Mouse (Mus musculus): ENCODE data around the gene Pgpep1.

Pgpep1 gene

DNA sequence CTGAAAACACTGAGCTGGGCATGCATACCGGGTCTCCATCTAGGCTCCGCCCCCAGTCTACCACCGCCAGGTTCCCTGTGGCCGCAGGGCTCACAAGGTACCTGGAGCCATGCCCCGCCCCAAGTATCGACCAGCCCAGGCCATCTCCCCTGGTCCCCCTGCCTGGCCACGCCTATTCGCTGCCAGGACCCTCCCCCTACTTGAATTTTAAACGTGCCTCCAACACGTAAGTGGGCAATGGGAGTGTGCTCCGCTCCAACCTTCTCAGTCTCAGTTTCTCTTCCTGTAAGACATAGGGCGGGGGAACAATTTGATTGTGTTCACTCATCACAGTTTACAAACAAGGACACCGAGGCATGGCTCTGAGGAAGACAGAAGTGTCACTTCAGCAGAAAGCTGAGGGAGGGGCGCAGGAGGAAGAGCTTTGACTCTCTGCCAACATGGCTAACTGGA, at the start of gene Pgpep1:
Gene Pgpep1 (minus strand): TSS at position 116 of the 453 bp plus-strand sequence.
- no peak for DNase-seq

DNA sequence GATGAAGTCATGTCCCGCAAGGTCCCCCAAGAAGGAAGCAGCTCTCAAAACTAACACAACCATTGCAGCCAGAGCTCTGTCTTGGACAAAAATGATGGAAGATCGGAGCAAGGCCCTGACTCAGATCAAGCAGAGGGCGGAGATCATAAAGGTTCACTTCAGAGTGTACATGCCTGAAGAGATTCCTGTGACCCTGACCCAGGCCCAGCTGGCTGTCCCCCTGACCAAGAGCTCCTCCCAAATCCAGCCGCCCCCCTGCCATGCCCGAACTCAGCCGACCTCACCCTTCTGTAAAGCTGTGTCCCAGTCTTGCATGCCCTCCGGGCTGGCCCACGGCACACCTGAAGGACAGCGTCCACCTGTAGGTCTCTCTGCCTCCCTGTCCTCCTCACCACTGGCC, 49.6 kb upstream of the Pgpep1 start:
- no peak for DNase-seq

GRCm38 (mm10) chr8:70708281-70708680, 48.1 kb upstream of the Pgpep1 start:
- DNase-seq, result no peak

DNA sequence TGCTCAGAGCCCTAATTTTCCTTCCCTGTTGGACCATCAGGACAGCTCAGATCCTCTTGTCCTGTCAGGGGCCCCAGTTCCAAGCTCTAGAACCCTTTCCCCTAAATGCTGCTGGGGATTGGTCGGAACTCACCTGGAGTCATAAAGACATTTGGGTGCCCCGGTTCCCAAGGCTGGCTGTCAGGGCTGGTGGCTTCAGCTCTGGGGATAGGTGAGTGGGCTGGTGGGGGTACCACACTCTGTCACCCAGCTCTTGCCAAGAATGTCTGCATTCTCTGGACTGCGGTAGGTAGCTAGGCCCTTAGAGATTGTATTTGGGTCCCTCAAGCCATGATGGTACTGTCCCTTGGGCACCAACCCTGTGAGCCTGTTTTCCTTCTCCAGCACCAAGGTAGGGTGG, 43.1 kb upstream of the Pgpep1 start, which contains the start of gene Iqcn:
Gene Iqcn (plus strand): TSS at position 171 of the 400 bp plus-strand sequence.
- no peak for DNase-seq

DNA sequence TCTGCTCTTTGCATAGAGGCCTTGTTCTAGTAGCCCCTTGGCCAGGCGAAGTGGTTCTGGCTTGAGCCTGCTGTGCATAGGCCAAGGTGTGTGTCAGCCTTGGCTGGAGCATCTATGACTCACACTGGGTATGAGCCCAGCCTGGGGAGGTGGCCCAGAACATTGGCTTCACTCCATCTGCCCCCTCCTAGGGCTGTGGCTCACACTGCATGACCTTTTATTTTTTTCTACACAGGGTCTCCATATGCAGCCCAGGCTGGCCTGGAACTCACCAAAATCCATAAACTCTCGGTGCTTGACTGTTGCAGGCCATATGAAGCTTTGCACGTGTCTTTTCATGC, 42.6 kb upstream of the Pgpep1 start:
- DNase-seq, result no peak

- no peak for DNase-seq
Observed at GRCm38 (mm10) chr8:70701982-70702841, 42.0 kb upstream of the Pgpep1 start.

- no peak for DNase-seq
Observed at GRCm38 (mm10) chr8:70701048-70701981, 41.1 kb upstream of the Pgpep1 start.

DNA sequence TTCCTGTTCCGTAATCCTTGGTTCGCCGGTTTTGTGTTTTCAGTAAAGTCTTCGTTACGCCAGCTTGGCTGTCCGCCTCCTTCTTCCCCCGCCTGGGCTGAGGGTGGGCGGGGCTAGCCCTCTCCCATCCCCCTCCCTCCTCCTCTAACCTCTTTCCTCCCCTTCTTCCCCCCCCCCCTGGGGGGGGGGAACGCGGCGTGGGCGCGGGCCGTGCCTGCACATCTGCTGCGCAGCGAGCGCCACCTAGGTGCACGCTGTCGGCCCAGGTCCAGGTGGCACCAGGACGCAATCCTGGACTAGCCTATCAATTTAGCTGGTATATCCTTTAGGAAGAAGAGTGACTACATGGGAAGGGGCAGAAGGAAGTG, 40.4 kb upstream of the Pgpep1 start:
- DNase-seq, result peak; percentile 82

DNA sequence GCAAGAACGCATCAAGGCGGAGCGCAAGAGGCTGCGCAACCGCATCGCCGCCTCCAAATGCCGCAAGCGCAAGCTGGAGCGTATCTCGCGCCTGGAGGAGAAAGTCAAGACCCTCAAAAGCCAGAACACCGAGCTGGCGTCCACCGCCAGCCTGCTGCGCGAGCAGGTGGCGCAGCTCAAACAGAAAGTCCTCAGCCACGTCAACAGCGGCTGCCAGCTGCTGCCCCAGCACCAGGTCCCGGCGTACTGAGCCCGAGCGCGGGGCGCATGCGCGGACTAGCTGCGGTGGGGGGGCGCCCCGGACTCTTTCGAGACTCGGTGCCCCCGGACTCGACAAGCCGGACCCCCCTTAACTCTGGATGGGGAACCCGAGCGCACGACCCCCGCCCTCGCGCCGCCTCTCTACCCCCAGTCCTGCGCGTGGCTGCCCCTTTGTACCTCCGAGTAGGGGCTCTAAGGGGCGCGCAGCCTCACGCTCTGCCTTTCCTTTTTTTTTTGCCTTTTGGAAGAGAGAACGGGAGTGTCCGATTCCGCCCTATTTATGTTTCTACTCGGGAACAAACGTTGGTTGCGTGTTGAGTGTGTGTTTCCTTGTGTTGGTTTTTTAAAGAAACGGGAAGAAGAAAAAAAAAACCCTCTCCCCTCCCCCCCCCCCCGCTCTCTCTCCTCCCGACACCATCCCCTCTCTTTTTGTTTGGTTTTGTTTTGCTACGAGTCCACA, 39.8 kb upstream of the Pgpep1 start:
- peak; percentile 79 for DNase-seq

- peak; percentile 50 for DNase-seq
Observed at GRCm38 (mm10) chr8:70699116-70699833, 39.1 kb upstream of the Pgpep1 start.

DNA sequence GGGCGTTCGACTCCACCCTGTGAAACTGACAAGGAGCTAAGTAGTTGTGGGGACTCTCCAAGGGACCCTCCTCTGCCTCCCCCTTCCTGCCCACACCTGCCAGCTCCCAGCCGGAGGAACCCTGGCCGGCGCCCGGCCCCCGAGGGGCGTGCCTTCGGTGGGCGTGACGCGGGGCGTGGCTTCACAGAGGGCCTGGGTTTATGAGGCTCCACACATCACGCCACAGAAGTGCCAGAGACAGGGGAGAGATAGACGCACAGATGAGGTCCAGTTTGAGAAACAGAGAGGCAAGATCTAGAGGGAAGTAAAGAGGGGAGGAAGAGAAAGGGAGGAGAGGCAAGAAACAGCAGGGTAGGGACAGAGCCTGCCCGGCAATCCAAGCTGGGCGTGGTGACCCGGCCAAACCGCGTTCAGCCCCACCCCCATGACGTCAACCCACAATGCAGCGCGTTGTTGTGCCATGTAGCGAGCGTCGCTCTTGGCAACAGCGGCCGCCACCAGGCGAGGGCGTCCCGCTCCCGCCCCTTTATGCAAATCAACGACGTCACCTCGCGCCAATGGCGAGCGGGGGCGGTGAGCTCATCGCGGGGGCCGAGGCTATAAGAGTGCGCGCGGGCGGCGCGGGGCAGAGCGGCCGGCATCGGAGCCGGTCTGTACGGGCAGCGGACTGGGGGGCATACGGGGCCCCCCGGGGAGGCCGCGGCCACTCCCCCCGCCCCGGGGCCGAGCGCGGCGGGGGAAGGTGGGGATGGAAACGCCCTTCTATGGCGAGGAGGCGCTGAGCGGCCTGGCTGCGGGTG, 38.3 kb upstream of the Pgpep1 start, which contains the start of gene Jund:
Gene Jund (plus strand): TSS at position 640 of the 800 bp plus-strand sequence.
- peak; percentile 98 for DNase-seq

GRCm38 (mm10) chr8:70697366-70698250, 37.4 kb upstream of the Pgpep1 start:
- DNase-seq, result no peak

DNA sequence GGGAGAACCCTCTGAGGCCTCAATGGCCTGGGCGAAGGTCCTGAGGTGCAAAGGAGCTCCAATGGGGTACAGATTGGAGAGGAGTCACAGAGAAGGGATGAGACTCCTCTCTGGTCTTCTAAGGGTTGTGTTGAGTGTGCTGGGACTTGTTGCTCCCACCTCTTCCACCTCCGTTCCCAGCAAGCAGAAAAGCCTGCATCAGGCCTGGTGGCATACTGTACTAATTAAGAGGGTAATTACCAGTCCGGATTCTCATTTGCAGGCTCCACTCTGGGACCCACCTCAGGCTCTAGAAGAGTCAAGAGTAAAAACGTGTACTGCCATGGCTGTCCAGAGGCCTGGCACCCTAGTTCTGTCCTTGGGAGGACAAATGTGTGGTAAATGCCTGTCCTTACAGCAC, 36.8 kb upstream of the Pgpep1 start:
- DNase-seq, result no peak

DNA sequence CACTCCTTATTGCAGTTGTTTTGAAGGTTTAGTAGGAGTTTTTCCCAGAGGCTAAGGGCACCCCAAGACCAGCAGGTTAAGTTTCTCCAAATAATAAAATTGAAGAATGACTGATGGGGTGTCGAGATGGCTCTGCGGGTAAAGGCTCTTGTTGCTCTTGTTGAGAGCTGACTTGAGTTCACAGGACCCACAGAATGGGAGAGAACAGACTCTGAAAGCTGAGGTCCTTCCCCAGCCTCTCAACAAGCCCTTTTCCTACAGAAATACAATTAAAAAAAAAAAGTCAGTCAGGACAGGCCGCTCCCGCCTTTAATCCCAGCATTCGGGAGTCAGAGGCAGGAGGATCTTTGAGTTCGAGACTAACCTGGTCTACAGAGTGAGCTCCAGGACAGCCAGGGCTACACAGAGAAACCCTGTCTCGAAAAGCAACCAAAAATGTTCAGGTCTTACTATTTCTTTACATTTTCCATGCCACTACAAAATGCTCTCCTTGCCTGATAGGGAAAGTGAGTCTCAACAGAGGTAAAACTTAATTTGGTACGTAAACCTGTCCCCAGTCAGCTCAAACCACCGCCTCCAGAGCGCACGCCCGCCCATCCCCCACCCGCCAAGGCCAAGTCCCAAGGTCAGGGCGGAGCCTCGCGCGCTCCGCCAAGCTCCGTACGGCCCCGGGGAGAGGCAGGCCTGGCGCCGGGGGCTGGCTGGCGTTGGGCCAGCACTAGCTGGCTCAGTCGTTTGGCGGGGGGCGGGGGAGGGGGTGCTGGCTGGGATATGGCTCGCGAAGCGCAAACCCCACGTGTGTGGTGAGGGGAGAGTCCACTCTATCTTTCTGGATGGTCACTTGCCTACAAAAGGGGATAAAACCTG, 36.1 kb upstream of the Pgpep1 start:
- DNase-seq, result peak; percentile 55

GRCm38 (mm10) chr8:70695318-70696018, 35.3 kb upstream of the Pgpep1 start:
- DNase-seq, result peak; percentile 32

DNA sequence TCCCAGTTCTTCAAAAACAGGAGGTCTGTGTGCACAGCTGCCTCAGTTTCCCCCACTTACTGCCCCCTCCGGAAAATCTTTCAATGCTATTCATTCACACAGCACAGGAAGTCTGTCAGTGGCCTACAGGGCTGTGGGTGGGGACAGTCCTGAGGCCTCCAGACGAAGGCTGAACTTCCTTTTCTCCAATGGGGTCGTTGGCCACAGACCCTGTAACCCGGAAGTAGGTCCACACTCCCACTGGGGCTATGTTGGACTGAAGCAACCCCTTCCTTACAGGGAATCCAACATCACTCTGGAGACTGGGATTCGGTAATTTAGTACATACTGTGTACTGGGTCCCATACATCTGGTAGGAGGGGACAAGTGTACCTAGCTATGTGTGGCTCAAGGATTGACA, 33.4 kb upstream of the Pgpep1 start:
- DNase-seq, result no peak

GRCm38 (mm10) chr8:70691727-70692231, 31.6 kb upstream of the Pgpep1 start:
- DNase-seq, result peak; percentile 38

DNA sequence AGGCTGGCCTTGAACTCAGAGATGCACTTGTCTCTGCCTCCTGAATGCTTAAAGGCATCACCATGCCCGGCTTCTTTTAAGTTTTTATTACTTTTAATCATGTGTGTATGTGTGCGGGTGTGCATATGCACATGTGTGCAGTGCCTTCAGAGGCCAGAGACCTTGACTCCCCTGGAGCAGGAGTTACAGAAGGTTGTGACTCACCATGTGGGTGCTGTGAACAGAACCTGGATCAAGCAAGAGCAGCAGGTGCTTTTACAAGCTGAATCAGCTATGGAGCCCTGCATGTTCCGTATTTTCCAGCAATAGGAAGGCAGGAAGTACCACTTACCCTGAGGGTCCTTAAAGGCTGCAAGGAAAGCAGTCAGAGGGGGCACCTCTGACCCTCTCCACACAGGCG, 31.0 kb upstream of the Pgpep1 start:
- DNase-seq, result no peak

All from right cerebral cortex, postnatal 14 days (tissue).